Mouse (Mus musculus) sigmoid colon, adult 10 weeks (tissue): Measurements from ENCODE around the gene Olfr974. TPM values are rescaled to one million over a fixed set of nuclear protein-coding genes. Genes with fewer than 3 reads are reported as not detected.

Experiments used
- polyA plus RNA-seq: library from polyadenylated mRNA; stranded (reverse); fragments of 350-450 nt; fragmentation: Illumina TruSeq; extraction: RNeasy Lipid Tissue Mini Kit (QIAGEN cat#74804); gene quantifications from one replicate; pipeline ENCODE4 v1.2.3, GENCODE M21; 2014; ENCODE audit warnings: low read depth, low replicate concordance

Olfr974 gene
- not detected for polyA plus RNA-seq

GRCm38 (mm10) chr9:39937201-39937600 lies at the start of gene Olfr974:
Olfr974 (plus strand) TSS chr9:39937501.

GRCm38 (mm10) chr9:39907036-39907435 lies 30.3 kb upstream of the Olfr974 start, which contains the start of gene Olfr229:
Olfr229 (plus strand) TSS chr9:39907336.

GRCm38 (mm10) chr9:39951946-39952345 lies 14.6 kb downstream of the Olfr974 start, which contains the start of gene Olfr975:
Olfr975 (minus strand) TSS chr9:39952046.

GRCm38 (mm10) chr9:39961033-39961432 lies 23.7 kb downstream of the Olfr974 start, which contains the start of gene Olfr976:
Olfr976 (minus strand) TSS chr9:39961133.

GRCm38 (mm10) chr9:39991813-39992212 lies 54.5 kb downstream of the Olfr974 start, which contains the start of gene Olfr978:
Olfr978 (plus strand) TSS chr9:39992113.

Other genes with a start within 250 kb of the Olfr974 start
- not detected for gene Olfr149, start 230.4 kb upstream of the Olfr974 start, polyA plus RNA-seq
- gene Olfr965, start 226.1 kb upstream of the Olfr974 start, polyA plus RNA-seq, result not detected
- not detected for gene Olfr150, start 206.5 kb upstream of the Olfr974 start, polyA plus RNA-seq
- gene Olfr967, start 191.3 kb upstream of the Olfr974 start, polyA plus RNA-seq, result not detected
- gene Olfr968, start 154.2 kb upstream of the Olfr974 start, polyA plus RNA-seq, result not detected
- not detected for gene Olfr969, start 146.6 kb upstream of the Olfr974 start, polyA plus RNA-seq
- gene Olfr970, start 128.6 kb upstream of the Olfr974 start, polyA plus RNA-seq, result not detected
- gene Olfr971, start 100.6 kb upstream of the Olfr974 start, polyA plus RNA-seq, result not detected
- not detected for gene Olfr972, start 71.1 kb upstream of the Olfr974 start, polyA plus RNA-seq
- gene Olfr229, start 30.2 kb upstream of the Olfr974 start, polyA plus RNA-seq, result not detected
- not detected for gene Olfr975, start 14.5 kb downstream of the Olfr974 start, polyA plus RNA-seq
- gene Olfr976, start 23.6 kb downstream of the Olfr974 start, polyA plus RNA-seq, result not detected
- not detected for gene Olfr978, start 54.6 kb downstream of the Olfr974 start, polyA plus RNA-seq
- not detected for gene Olfr979, start 66.0 kb downstream of the Olfr974 start, polyA plus RNA-seq
- not detected for gene Olfr980, start 72.1 kb downstream of the Olfr974 start, polyA plus RNA-seq
- gene Olfr981, start 84.0 kb downstream of the Olfr974 start, polyA plus RNA-seq, result not detected
- not detected for gene Olfr982, start 136.3 kb downstream of the Olfr974 start, polyA plus RNA-seq
- not detected for gene Olfr983, start 156.1 kb downstream of the Olfr974 start, polyA plus RNA-seq
- not detected for gene Olfr984, start 176.7 kb downstream of the Olfr974 start, polyA plus RNA-seq
- gene Olfr985, start 192.7 kb downstream of the Olfr974 start, polyA plus RNA-seq, result not detected
- gene Tmem225, start 210.6 kb downstream of the Olfr974 start, polyA plus RNA-seq, result not detected
- not detected for gene Olfr986, start 243.4 kb downstream of the Olfr974 start, polyA plus RNA-seq